Mouse (Mus musculus): ENCODE measurements around the gene Plekhm2. TPM values are rescaled to one million over a fixed set of nuclear protein-coding genes. Genes with fewer than 3 reads are reported as not detected.

Plekhm2 gene
- total and polyA plus RNA-seq, 3 experiments, result 12.4 to 28.2 (median 13.7) TPM

DNA sequence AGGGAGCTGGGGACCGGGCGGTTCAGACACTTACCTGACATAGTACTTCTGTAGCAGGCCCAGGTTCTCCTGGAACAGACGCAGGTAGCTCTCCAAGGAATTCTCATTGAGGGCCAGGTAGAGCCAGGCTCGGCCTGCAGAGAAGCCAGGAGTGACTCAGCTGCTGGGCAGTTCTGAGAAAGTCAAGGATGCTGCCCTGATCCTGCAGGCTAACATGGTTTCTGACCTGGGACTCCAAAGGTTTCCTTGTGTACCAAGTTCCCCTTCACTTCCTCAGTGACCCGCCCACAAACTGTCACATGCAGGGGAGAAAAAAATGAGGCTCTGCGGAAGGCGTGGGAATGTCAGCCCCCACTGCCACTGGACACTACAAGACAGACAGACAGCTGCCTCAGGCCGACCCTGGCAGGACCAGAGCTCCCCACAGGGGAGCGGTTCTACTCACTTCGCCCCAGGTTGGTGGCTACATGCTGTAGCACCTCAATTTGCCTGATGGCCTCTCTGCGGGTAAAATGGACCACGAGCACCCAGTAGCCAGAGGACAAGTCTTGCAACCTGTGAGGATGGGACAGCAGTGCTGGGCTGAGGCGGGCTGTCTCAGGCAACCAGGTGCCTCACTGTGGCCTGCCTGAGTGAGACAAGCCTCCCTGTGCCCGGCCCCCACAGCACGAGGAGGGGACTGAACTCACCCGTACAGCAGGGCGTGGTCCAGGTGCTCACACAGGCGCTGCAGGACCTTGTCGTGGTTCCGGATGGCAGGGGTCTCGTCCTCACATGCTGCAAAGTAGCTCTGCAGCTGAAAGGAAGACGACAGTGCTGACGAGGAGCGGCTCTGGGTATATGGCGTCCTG lies 22.5 kb downstream of the Plekhm2 start:
- Histone ChIP-seq H3K4me3 (replicated peaks in 1 of 3; ENCODE audit: low read depth in 2 of 3, low read length in 2 of 3, poor library complexity in 1 of 3) (no peak overlapping the region), H3K9ac (ENCODE audit: insufficient read depth, low read depth) (no peak overlapping the region)
- dilution Hi-C loops (cut with MboI; ENCODE audit: extremely low pct_ligation_motif_present, extremely low pct_unique_long_range_greater_than_20kb, low sequenced_read_pairs), result no loop called here

DNA sequence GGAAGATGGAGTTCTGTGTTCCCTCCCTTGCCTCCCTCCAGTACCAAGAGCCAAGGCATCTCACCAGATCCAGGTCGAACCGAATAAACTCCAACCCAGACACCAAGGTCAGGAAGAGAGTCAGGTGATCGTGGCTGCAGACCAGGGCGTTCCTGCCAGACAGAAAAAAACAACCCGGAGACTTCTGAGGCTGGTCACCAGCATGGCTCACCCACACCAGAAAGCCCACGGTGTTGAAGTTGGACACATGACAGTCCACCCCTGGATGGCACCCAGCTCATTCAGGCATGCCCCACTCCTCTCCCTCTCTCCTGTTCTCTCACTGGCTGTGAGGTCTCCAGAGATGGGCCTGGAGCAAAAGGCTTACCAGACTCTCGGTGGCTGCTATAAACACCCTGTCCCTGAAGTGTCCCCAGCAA lies 23.3 kb downstream of the Plekhm2 start:
- TF ChIP-seq RAD21 (IDR thresholded peaks at IDR 0.05; ENCODE audit: low read depth, low read length) (no peak), ZC3H11A (IDR thresholded peaks at IDR 0.05; ENCODE audit: low read depth, low read length) (no peak), GABPA (IDR thresholded peaks at IDR 0.05; ENCODE audit: insufficient replicate concordance, low read depth, low read length) (no peak), MAZ (IDR thresholded peaks at IDR 0.05; ENCODE audit: low read depth, low read length) (no peak), NRF1 (IDR thresholded peaks at IDR 0.05; ENCODE audit: low read depth, low read length) (no peak), MAX (IDR thresholded peaks at IDR 0.05; ENCODE audit: low read length) (no peak), CHD1 (IDR thresholded peaks at IDR 0.05; ENCODE audit: low read depth, low read length) (no peak)
- Histone ChIP-seq H3K4me3 (replicated peaks in 1 of 3; ENCODE audit: low read depth in 2 of 3, low read length in 2 of 3, poor library complexity in 1 of 3) (no peak overlapping the region), H3K79me2 (replicated peaks; ENCODE audit: control insufficient read depth, extremely low read depth, insufficient read depth, poor library complexity, severe bottlenecking) (no peaks in the 10 kb centered on the region), H3K4me1 (ENCODE audit: control insufficient read depth in 1 of 2, insufficient read depth in 2 of 2) (peaks cover 0 to 9% of the 10 kb centered on the region in 2 experiments; a peak in 1 of 4 replicates), H3K36me3 (replicated peaks in 1 of 2; ENCODE audit: control insufficient read depth in 1 of 2, insufficient read depth in 1 of 2, low read length in 1 of 2) (peaks cover 44 to 79% of the 10 kb centered on the region in 2 experiments), H3K4me2 (ENCODE audit: insufficient read depth, low read depth, poor library complexity, severe bottlenecking) (no peak overlapping the region), H3K9me3 (replicated peaks; ENCODE audit: low read length) (no peaks in the 10 kb centered on the region), H3K9ac (ENCODE audit: insufficient read depth, low read depth) (no peak overlapping the region), H3K27me3 (replicated peaks) (no peaks in the 10 kb centered on the region), H3K27ac (ENCODE audit: insufficient read depth, low read depth) (no peak overlapping the region)
- in situ Hi-C loops (cut with MboI; ENCODE audit: low pct_ligation_motif_present, low pct_unique_long_range_greater_than_20kb, low sequenced_read_pairs) (no loop called here), dilution Hi-C loops (cut with MboI; ENCODE audit: extremely low pct_ligation_motif_present, extremely low pct_unique_long_range_greater_than_20kb, low sequenced_read_pairs) (no loop called here)
- no peak for DNase-seq (ENCODE audit: extremely low read depth)

More for the DNA sequence above, 22.5 kb downstream of the Plekhm2 start:
- Histone ChIP-seq H3K27me3 (replicated peaks) (no peaks in the 10 kb centered on the region), H3K36me3 (replicated peaks in 1 of 2; ENCODE audit: control insufficient read depth in 1 of 2, insufficient read depth in 1 of 2, low read length in 1 of 2) (peaks cover 36 to 79% of the 10 kb centered on the region in 2 experiments), H3K9me3 (replicated peaks; ENCODE audit: low read length) (no peaks in the 10 kb centered on the region), H3K79me2 (replicated peaks; ENCODE audit: control insufficient read depth, extremely low read depth, insufficient read depth, poor library complexity, severe bottlenecking) (no peaks in the 10 kb centered on the region), H3K4me1 (ENCODE audit: control insufficient read depth in 1 of 2, insufficient read depth in 2 of 2) (peaks cover 0 to 9% of the 10 kb centered on the region in 2 experiments; a peak in 1 of 4 replicates), H3K4me2 (ENCODE audit: insufficient read depth, low read depth, poor library complexity, severe bottlenecking) (no peak overlapping the region), H3K27ac (ENCODE audit: insufficient read depth, low read depth) (no peak overlapping the region)
- in situ Hi-C loops (cut with MboI; ENCODE audit: low pct_ligation_motif_present, low pct_unique_long_range_greater_than_20kb, low sequenced_read_pairs), result no loop called here
- no peak for DNase-seq (ENCODE audit: extremely low read depth)
- TF ChIP-seq MAFK (IDR thresholded peaks at IDR 0.05; ENCODE audit: insufficient replicate concordance, low read length) (no peak), MXI1 (IDR thresholded peaks at IDR 0.05; ENCODE audit: low read depth, low read length) (no peak), BHLHE40 (IDR thresholded peaks at IDR 0.05; ENCODE audit: low read depth, low read length) (no peak), ZKSCAN1 (IDR thresholded peaks at IDR 0.05; ENCODE audit: borderline replicate concordance, low read depth, low read length) (no peak), TCF12 (IDR thresholded peaks at IDR 0.05; ENCODE audit: low read depth, low read length) (no peak), NRF1 (IDR thresholded peaks at IDR 0.05; ENCODE audit: low read depth, low read length) (no peak), PAX5 (IDR thresholded peaks at IDR 0.05; ENCODE audit: low read length) (no peak), IRF4 (IDR thresholded peaks at IDR 0.05; ENCODE audit: low read depth, low read length) (no peak), HCFC1 (IDR thresholded peaks at IDR 0.05; ENCODE audit: low read depth, low read length) (no peak)
